Mouse (Mus musculus): ENCODE results near the gene Tgfa. TPM values are rescaled to one million over a fixed set of nuclear protein-coding genes. Genes with fewer than 3 reads are reported as not detected.

Gene Tgfa
- polyA plus RNA-seq, 1 experiment from 2014 or later: 3.6 TPM

DNA sequence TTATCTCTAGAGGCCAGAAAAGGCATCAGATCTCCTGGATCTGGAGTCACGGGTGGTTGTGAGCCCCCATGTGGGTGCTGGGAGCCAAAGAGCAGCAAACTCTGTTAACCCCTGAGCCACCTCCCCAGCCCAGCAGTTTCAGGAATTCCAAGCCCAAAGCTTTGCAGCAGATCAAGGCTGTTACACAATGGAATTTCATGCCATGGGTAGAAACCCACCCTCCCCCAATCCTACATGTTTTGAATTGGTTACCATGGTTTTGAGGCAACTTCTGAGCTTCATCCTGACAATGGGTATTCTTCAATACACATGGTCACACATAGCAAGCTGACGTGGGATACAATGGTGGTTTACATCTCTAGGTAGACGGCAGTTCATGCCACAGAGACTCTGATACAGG, 49.8 kb downstream of the Tgfa start:
- Histone ChIP-seq H3K27me3 (no peaks in the 10 kb centered on the region), H3K9me3 (no peaks in the 10 kb centered on the region), H3K9ac (no peak overlapping the region), H3K36me3 (no peaks in the 10 kb centered on the region), H3K27ac (no peak overlapping the region), H3K4me3 (no peak overlapping the region), H3K4me2 (no peak overlapping the region), H3K4me1 (peaks cover 8% of the 10 kb centered on the region)
- no peak for ATAC-seq (ENCODE audit: insufficient number of reproducible peaks, insufficient read depth, low FRiP score, low TSS enrichment, low read depth)
- WGBS: 47% methylated on average over 3 of the region's 3 CpGs

GRCm38 (mm10) chr6:86245965-86246364, 50.9 kb downstream of the Tgfa start:
- Histone ChIP-seq H3K9ac (no peak overlapping the region), H3K27me3 (no peaks in the 10 kb centered on the region), H3K4me3 (no peak overlapping the region), H3K27ac (no peak overlapping the region), H3K9me3 (no peaks in the 10 kb centered on the region), H3K36me3 (no peaks in the 10 kb centered on the region), H3K4me1 (peaks cover 9% of the 10 kb centered on the region), H3K4me2 (no peak overlapping the region)
- WGBS: 43% methylated on average over 4 of the region's 4 CpGs
- no peak for ATAC-seq (ENCODE audit: insufficient number of reproducible peaks, insufficient read depth, low FRiP score, low TSS enrichment, low read depth)

GRCm38 (mm10) chr6:86248562-86248961, 53.5 kb downstream of the Tgfa start:
- H3K4me1 ChIP-seq: peaks cover 9% of the 10 kb centered on the region
- no peak overlapping the region for H3K4me3 ChIP-seq
- no peak overlapping the region for H3K4me2 ChIP-seq
- no peaks in the 10 kb centered on the region for H3K36me3 ChIP-seq
- H3K9ac ChIP-seq: no peak overlapping the region
- 74% methylated on average over 1 of the region's 1 CpGs for WGBS
- no peaks in the 10 kb centered on the region for H3K27me3 ChIP-seq
- ATAC-seq (ENCODE audit: insufficient number of reproducible peaks, insufficient read depth, low FRiP score, low TSS enrichment, low read depth): no peak
- H3K27ac ChIP-seq: 0 out of 2 replicates have a peak overlapping the region, but pooled peaks have one; percentile 12
- H3K9me3 ChIP-seq: no peaks in the 10 kb centered on the region

GRCm38 (mm10) chr6:86249042-86249441, 54.0 kb downstream of the Tgfa start:
- Histone ChIP-seq H3K9me3 (no peaks in the 10 kb centered on the region), H3K4me2 (no peak overlapping the region)
- no peak for ATAC-seq (ENCODE audit: insufficient number of reproducible peaks, insufficient read depth, low FRiP score, low TSS enrichment, low read depth)

DNA sequence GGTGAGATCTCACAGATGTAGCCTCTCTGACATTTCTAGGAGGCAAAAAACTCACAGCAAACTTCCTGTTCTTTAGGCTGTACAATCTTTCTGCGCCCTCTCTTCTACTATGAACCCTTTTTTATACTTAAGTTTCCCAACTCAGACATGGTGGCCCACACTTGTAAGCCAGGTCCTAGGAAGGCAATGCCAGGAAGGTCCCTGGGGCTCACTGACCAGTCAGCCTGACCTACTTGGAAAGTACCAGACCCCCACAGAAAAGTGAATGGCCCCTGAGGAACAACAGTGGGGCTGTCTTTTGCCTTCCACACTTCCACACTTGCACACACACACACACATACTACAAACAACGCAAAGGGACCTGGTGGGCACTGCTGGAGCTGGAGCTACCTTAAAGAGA, 55.2 kb downstream of the Tgfa start:
- Histone ChIP-seq H3K4me2 (no peak overlapping the region), H3K9ac (no peak overlapping the region), H3K4me3 (no peak overlapping the region), H3K9me3 (no peaks in the 10 kb centered on the region), H3K36me3 (no peaks in the 10 kb centered on the region), H3K4me1 (peaks cover 9% of the 10 kb centered on the region), H3K27ac (peak overlapping the region; percentile 28; the same call in 1 of the 2 replicates), H3K27me3 (no peaks in the 10 kb centered on the region)
- 92% methylated on average over 2 of the region's 2 CpGs for WGBS
- no peak for ATAC-seq (ENCODE audit: insufficient number of reproducible peaks, insufficient read depth, low FRiP score, low TSS enrichment, low read depth)

More at GRCm38 (mm10) chr6:86249042-86249441, 54.0 kb downstream of the Tgfa start:
- Histone ChIP-seq H3K9ac (no peak overlapping the region), H3K36me3 (no peaks in the 10 kb centered on the region), H3K4me1 (peaks cover 9% of the 10 kb centered on the region), H3K4me3 (no peak overlapping the region), H3K27me3 (no peaks in the 10 kb centered on the region), H3K27ac (0 out of 2 replicates have a peak overlapping the region, but pooled peaks have one; percentile 7)
- 28% methylated on average over 16 of the region's 16 CpGs for WGBS

- no peak overlapping the region for H3K4me3 ChIP-seq
- no peaks in the 10 kb centered on the region for H3K36me3 ChIP-seq
- ATAC-seq (ENCODE audit: insufficient number of reproducible peaks, insufficient read depth, low FRiP score, low TSS enrichment, low read depth): no peak
- no peak overlapping the region for H3K9ac ChIP-seq
- H3K27me3 ChIP-seq: no peaks in the 10 kb centered on the region
- 81% methylated on average over 8 of the region's 8 CpGs for WGBS
- H3K4me1 ChIP-seq: peaks cover 9% of the 10 kb centered on the region
- H3K4me2 ChIP-seq: no peak overlapping the region
- no peaks in the 10 kb centered on the region for H3K9me3 ChIP-seq
- H3K27ac ChIP-seq: peak overlapping the region; percentile 28; the same call in 1 of the 2 replicates
These were observed 55.8 kb downstream of the Tgfa start for GRCm38 (mm10) chr6:86250830-86251229.

GRCm38 (mm10) chr6:86252176-86253125, 57.4 kb downstream of the Tgfa start:
- Histone ChIP-seq H3K9me3 (no peaks in the 10 kb centered on the region), H3K36me3 (no peaks in the 10 kb centered on the region), H3K4me3 (no peak overlapping the region), H3K27ac (no peak overlapping the region), H3K4me1 (peaks cover 9% of the 10 kb centered on the region), H3K4me2 (no peak overlapping the region), H3K27me3 (no peaks in the 10 kb centered on the region), H3K9ac (no peak overlapping the region)
- no peak for ATAC-seq (ENCODE audit: insufficient number of reproducible peaks, insufficient read depth, low FRiP score, low TSS enrichment, low read depth)
- WGBS: 69% methylated on average over 10 of the region's 10 CpGs

DNA sequence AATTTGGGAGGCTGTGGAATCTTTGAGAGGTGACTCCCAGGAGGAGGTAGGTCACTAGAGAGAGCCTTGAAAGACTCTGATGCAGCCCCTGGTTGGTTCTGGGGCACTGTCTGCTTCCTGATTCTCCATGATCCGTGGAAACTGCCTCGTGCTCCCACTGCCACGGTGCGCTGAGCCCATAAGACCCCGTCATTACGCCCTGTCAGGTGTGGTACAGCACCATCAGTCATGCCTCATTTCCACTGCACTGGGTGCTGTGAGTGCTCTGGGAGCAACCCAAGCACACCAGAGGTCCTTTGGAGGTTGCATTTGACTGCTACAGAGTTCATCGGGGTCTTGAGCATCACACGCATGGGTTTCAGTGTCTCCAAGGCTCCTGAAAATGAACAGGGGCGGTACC, 60.9 kb downstream of the Tgfa start:
- Histone ChIP-seq H3K9ac (no peak overlapping the region), H3K4me1 (no peaks in the 10 kb centered on the region), H3K9me3 (no peaks in the 10 kb centered on the region), H3K27ac (no peak overlapping the region), H3K4me2 (no peak overlapping the region), H3K4me3 (no peak overlapping the region), H3K36me3 (no peaks in the 10 kb centered on the region), H3K27me3 (no peaks in the 10 kb centered on the region)
- 90% methylated on average over 9 of the region's 9 CpGs for WGBS
- no peak for ATAC-seq (ENCODE audit: insufficient number of reproducible peaks, insufficient read depth, low FRiP score, low TSS enrichment, low read depth)

GRCm38 (mm10) chr6:86259242-86259641, 64.2 kb downstream of the Tgfa start:
- Histone ChIP-seq H3K4me3 (no peak overlapping the region), H3K27ac (no peak overlapping the region), H3K4me1 (no peaks in the 10 kb centered on the region), H3K4me2 (no peak overlapping the region), H3K36me3 (no peaks in the 10 kb centered on the region), H3K9me3 (no peaks in the 10 kb centered on the region), H3K9ac (no peak overlapping the region), H3K27me3 (no peaks in the 10 kb centered on the region)
- ATAC-seq (ENCODE audit: insufficient number of reproducible peaks, insufficient read depth, low FRiP score, low TSS enrichment, low read depth): no peak
- 92% methylated on average over 6 of the region's 6 CpGs for WGBS

GRCm38 (mm10) chr6:86260322-86261050, 65.5 kb downstream of the Tgfa start:
- H3K9ac ChIP-seq: no peak overlapping the region
- no peaks in the 10 kb centered on the region for H3K4me1 ChIP-seq
- H3K27ac ChIP-seq: no peak overlapping the region
- H3K4me3 ChIP-seq: no peak overlapping the region
- no peaks in the 10 kb centered on the region for H3K36me3 ChIP-seq
- no peak overlapping the region for H3K4me2 ChIP-seq
- no peaks in the 10 kb centered on the region for H3K9me3 ChIP-seq
- no peaks in the 10 kb centered on the region for H3K27me3 ChIP-seq
- 60% methylated on average over 7 of the region's 7 CpGs for WGBS
- ATAC-seq (ENCODE audit: insufficient number of reproducible peaks, insufficient read depth, low FRiP score, low TSS enrichment, low read depth): no peak

DNA sequence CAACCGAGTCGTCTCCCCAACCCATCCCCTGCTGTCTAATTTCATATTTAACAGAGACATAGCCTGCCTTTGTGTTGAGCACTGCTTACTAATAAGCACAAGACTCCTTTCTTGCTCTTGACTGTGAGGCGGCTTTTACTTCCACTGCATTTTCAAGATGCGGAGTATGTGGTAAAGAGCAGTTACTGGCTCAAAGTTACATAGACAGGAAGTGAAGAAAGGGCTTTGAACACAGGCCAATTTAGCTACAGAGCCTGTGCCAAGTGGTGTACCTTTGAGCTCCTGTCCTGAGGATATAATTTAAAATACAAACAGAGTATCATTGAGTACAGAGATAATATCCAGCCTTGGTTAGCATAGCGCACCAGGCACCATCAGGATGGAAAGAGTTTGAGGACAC, 71.8 kb downstream of the Tgfa start:
- Histone ChIP-seq H3K9me3 (no peaks in the 10 kb centered on the region), H3K36me3 (no peaks in the 10 kb centered on the region), H3K27ac (no peak overlapping the region; the same call in 1 of the 2 replicates), H3K4me3 (no peak overlapping the region), H3K9ac (no peak overlapping the region), H3K27me3 (no peaks in the 10 kb centered on the region), H3K4me2 (no peak overlapping the region), H3K4me1 (no peaks in the 10 kb centered on the region; the same call in 1 of the 2 replicates)
- ATAC-seq (ENCODE audit: insufficient number of reproducible peaks, insufficient read depth, low FRiP score, low TSS enrichment, low read depth): no peak
- 71% methylated on average over 5 of the region's 5 CpGs for WGBS
